Mouse (Mus musculus): ENCODE data around the gene Scn2a. TPM values are rescaled to one million over a fixed set of nuclear protein-coding genes. Genes with fewer than 3 reads are reported as not detected.
A peak's percentile ranks its signal among the peaks of the same experiment; 100 is the strongest.

Scn2a gene
- polyA plus RNA-seq (2012; rRNA removed): 91.0 and 99.4 TPM in 2 replicates

GRCm38 (mm10) chr2:65620556-65621166 is at the start of gene Scn2a:
Scn2a (plus strand) TSS chr2:65620771.
- 6% methylated on average over 9 of the region's 9 CpGs for WGBS
- H3K4me1 ChIP-seq (ENCODE audit: control insufficient read depth, insufficient read depth, low read length): peaks cover 4% of the 10 kb centered on the region
- TF ChIP-seq CTCF (IDR thresholded peaks at IDR 0.05; ENCODE audit: borderline replicate concordance, insufficient read depth, low read depth, low read length) (peak; percentile 58; the same call in 1 of the 2 replicates), POLR2A (IDR thresholded peaks at IDR 0.05; ENCODE audit: borderline replicate concordance, insufficient read depth, low read length) (peak; percentile 49; the same call in 1 of the 2 replicates)
- DNase-seq: peak; percentile 73 to 82
- peak within 1 kb of the TSS; percentile 68 for H3K4me3 ChIP-seq (replicated peaks; ENCODE audit: insufficient read depth, low read depth, low read length)
- H3K27ac ChIP-seq (ENCODE audit: insufficient read depth, low read length): peak within 1 kb of the TSS; percentile 77
- H3K27me3 ChIP-seq (ENCODE audit: control insufficient read depth, insufficient read depth, low read length): no peaks in the 10 kb centered on the region

DNA sequence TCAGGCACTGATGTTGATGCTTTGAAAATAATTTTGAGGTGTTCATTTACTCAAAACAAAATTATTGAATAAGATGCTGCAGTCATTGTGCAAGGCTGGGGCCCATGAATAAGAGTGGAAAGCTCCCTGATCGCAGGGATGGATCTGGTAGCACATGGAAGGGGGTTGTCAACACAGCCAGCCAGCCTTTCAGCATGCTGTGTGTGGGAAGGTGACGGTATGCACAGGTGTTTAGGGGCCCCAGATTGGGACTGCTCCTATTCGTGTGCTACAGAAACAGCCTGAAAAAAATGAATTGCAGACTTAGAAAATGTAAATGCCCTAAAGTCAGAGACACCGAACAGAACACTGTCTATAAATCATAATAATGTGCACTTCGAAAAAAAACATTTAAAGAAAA is 32.9 kb upstream of the Scn2a start:
- Histone ChIP-seq H3K27me3 (ENCODE audit: control insufficient read depth, insufficient read depth, low read length) (no peaks in the 10 kb centered on the region), H3K4me1 (ENCODE audit: control insufficient read depth, insufficient read depth, low read length) (no peaks in the 10 kb centered on the region), H3K4me3 (replicated peaks; ENCODE audit: insufficient read depth, low read depth, low read length) (no peak overlapping the region), H3K27ac (ENCODE audit: insufficient read depth, low read length) (no peak overlapping the region)
- TF ChIP-seq CTCF (IDR thresholded peaks at IDR 0.05; ENCODE audit: borderline replicate concordance, insufficient read depth, low read depth, low read length) (no peak), POLR2A (IDR thresholded peaks at IDR 0.05; ENCODE audit: borderline replicate concordance, insufficient read depth, low read length) (no peak)
- 82% methylated on average over 5 of the region's 5 CpGs for WGBS
- DNase-seq: no peak

DNA sequence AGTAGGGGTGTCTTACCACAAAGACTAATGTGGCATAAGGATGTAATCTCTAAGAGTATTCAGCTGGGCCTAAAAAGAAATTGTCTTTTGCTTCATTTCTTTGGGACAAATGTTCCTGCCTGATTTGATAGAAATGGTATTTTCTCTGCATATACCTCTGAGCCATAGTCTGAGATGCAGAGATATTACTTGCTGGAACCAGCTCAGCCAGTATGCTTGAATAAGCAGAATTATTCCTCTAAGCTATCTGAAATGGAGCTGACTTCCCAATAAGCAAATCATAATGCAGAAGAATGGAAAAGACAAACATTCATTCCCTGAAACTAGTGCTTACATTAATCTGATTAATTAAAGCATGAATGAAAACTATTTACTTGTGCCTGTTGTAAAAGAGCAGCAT is 12.8 kb upstream of the Scn2a start:
- DNase-seq: no peak
- TF ChIP-seq POLR2A (IDR thresholded peaks at IDR 0.05; ENCODE audit: borderline replicate concordance, insufficient read depth, low read length) (no peak), CTCF (IDR thresholded peaks at IDR 0.05; ENCODE audit: borderline replicate concordance, insufficient read depth, low read depth, low read length) (no peak)
- Histone ChIP-seq H3K4me1 (ENCODE audit: control insufficient read depth, insufficient read depth, low read length) (no peaks in the 10 kb centered on the region), H3K27me3 (ENCODE audit: control insufficient read depth, insufficient read depth, low read length) (no peaks in the 10 kb centered on the region), H3K4me3 (replicated peaks; ENCODE audit: insufficient read depth, low read depth, low read length) (no peak overlapping the region), H3K27ac (ENCODE audit: insufficient read depth, low read length) (no peak overlapping the region)

- no peak overlapping the region for H3K4me3 ChIP-seq (replicated peaks; ENCODE audit: insufficient read depth, low read depth, low read length)
- DNase-seq: no peak
- no peaks in the 10 kb centered on the region for H3K27me3 ChIP-seq (ENCODE audit: control insufficient read depth, insufficient read depth, low read length)
- H3K4me1 ChIP-seq (ENCODE audit: control insufficient read depth, insufficient read depth, low read length): no peaks in the 10 kb centered on the region
- no peak overlapping the region for H3K27ac ChIP-seq (ENCODE audit: insufficient read depth, low read length)
- 88% methylated on average over 4 of the region's 4 CpGs for WGBS
- TF ChIP-seq CTCF (IDR thresholded peaks at IDR 0.05; ENCODE audit: borderline replicate concordance, insufficient read depth, low read depth, low read length) (no peak), POLR2A (IDR thresholded peaks at IDR 0.05; ENCODE audit: borderline replicate concordance, insufficient read depth, low read length) (no peak)
These were observed 8.7 kb upstream of the Scn2a start for GRCm38 (mm10) chr2:65611887-65612286.

GRCm38 (mm10) chr2:65619781-65620180 is 790 bp upstream of the Scn2a start:
- peaks cover 4% of the 10 kb centered on the region for H3K4me1 ChIP-seq (ENCODE audit: control insufficient read depth, insufficient read depth, low read length)
- H3K27me3 ChIP-seq (ENCODE audit: control insufficient read depth, insufficient read depth, low read length): no peaks in the 10 kb centered on the region
- no peak overlapping the region for H3K4me3 ChIP-seq (replicated peaks; ENCODE audit: insufficient read depth, low read depth, low read length)
- 45% methylated on average over 5 of the region's 5 CpGs for WGBS
- no peak for DNase-seq
- no peak overlapping the region for H3K27ac ChIP-seq (ENCODE audit: insufficient read depth, low read length)
- TF ChIP-seq POLR2A (IDR thresholded peaks at IDR 0.05; ENCODE audit: borderline replicate concordance, insufficient read depth, low read length) (no peak), CTCF (IDR thresholded peaks at IDR 0.05; ENCODE audit: borderline replicate concordance, insufficient read depth, low read depth, low read length) (no peak)

GRCm38 (mm10) chr2:65621254-65621653 is 683 bp downstream of the Scn2a start:
- H3K4me3 ChIP-seq (replicated peaks; ENCODE audit: insufficient read depth, low read depth, low read length): peak overlapping the region; percentile 68
- no peaks in the 10 kb centered on the region for H3K27me3 ChIP-seq (ENCODE audit: control insufficient read depth, insufficient read depth, low read length)
- peak; percentile 56 to 60 for DNase-seq
- H3K4me1 ChIP-seq (ENCODE audit: control insufficient read depth, insufficient read depth, low read length): peaks cover 4% of the 10 kb centered on the region
- 8% methylated on average over 5 of the region's 5 CpGs for WGBS
- TF ChIP-seq CTCF (IDR thresholded peaks at IDR 0.05; ENCODE audit: borderline replicate concordance, insufficient read depth, low read depth, low read length): no peak
- TF ChIP-seq POLR2A (IDR thresholded peaks at IDR 0.05; ENCODE audit: borderline replicate concordance, insufficient read depth, low read length): peak; percentile 26; the same call in 1 of the 2 replicates
- peak overlapping the region; percentile 77 for H3K27ac ChIP-seq (ENCODE audit: insufficient read depth, low read length)

GRCm38 (mm10) chr2:65621838-65622237 is 1.3 kb downstream of the Scn2a start:
- H3K27ac ChIP-seq (ENCODE audit: insufficient read depth, low read length): peak overlapping the region; percentile 85; the same call in 1 of the 2 replicates
- no peak for DNase-seq

GRCm38 (mm10) chr2:65652636-65653035 is 32.1 kb downstream of the Scn2a start:
- TF ChIP-seq CTCF (IDR thresholded peaks at IDR 0.05; ENCODE audit: borderline replicate concordance, insufficient read depth, low read depth, low read length) (no peak), POLR2A (IDR thresholded peaks at IDR 0.05; ENCODE audit: borderline replicate concordance, insufficient read depth, low read length) (no peak)
- peak overlapping the region; percentile 89 for H3K27ac ChIP-seq (ENCODE audit: insufficient read depth, low read length)
- peaks cover 11% of the 10 kb centered on the region for H3K4me1 ChIP-seq (ENCODE audit: control insufficient read depth, insufficient read depth, low read length)
- no peak overlapping the region for H3K4me3 ChIP-seq (replicated peaks; ENCODE audit: insufficient read depth, low read depth, low read length)
- DNase-seq: peak; percentile 40 to 64
- WGBS: 12% methylated on average over 7 of the region's 7 CpGs
- H3K27me3 ChIP-seq (ENCODE audit: control insufficient read depth, insufficient read depth, low read length): no peaks in the 10 kb centered on the region

More at GRCm38 (mm10) chr2:65621838-65622237, 1.3 kb downstream of the Scn2a start:
- H3K27me3 ChIP-seq (ENCODE audit: control insufficient read depth, insufficient read depth, low read length): no peaks in the 10 kb centered on the region
- 20% methylated on average over 5 of the region's 5 CpGs for WGBS
- H3K4me3 ChIP-seq (replicated peaks; ENCODE audit: insufficient read depth, low read depth, low read length): peak overlapping the region; percentile 68
- TF ChIP-seq POLR2A (IDR thresholded peaks at IDR 0.05; ENCODE audit: borderline replicate concordance, insufficient read depth, low read length): no peak
- no peak for TF ChIP-seq CTCF (IDR thresholded peaks at IDR 0.05; ENCODE audit: borderline replicate concordance, insufficient read depth, low read depth, low read length)
- peaks cover 4% of the 10 kb centered on the region for H3K4me1 ChIP-seq (ENCODE audit: control insufficient read depth, insufficient read depth, low read length)

Data from cerebellum, adult 2 months (tissue).